Mouse (Mus musculus) layer of hippocampus, adult 11-12 months (tissue): Measurements from ENCODE around the gene Higd1c.
A peak's percentile ranks its signal among the peaks of the same experiment; 100 is the strongest.
"Not testable (repeated sequence)": the region's sequence is repeated elsewhere in the genome, so short reads cannot be mapped to it uniquely, and the experiment has no call there.

ENCODE experiments used
- DNase-seq: peaks from one replicate; pipeline ENCODE4 v3.0.0; 2022; ENCODE audit warnings: low spot score

Higd1c gene

GRCm38 (mm10) chr15:100364242-100364641 is at the start of gene Higd1c:
TSS of gene Higd1c (plus strand) at chr15:100364542.
- no peak for DNase-seq

DNA sequence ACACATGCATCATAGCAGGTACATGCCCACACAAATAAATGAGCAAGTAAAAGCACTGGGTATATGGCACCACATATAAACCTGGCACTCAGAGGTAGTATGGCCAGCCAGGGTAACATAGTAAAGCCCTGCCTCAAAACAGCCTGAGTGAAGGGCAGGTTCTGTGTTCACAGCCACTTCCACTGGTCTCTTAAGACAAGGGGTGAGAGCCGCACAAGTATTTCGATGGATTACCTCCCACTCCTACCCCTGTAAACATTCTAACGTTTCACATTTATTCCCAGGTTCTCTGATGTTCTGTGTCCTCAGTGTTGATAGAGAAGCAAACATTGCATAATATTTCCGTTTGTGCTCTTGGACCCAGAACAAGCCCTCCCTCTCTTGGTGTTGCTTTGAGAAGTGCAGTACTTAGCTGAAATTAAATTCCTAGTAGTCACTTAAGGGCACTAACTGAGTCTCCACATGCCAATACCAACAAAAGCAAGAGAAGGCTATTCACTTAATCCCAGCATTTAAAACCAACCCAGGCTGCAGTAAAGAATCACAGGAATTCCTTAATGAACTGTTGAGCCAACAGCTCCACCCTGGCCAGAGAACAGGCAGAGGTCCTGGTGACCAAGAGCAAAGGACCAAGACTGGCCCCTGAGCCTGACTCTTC is 46.2 kb upstream of the Higd1c start:
- DNase-seq: not testable (repeated sequence)

GRCm38 (mm10) chr15:100319884-100320283 is 44.5 kb upstream of the Higd1c start:
- no peak for DNase-seq

DNA sequence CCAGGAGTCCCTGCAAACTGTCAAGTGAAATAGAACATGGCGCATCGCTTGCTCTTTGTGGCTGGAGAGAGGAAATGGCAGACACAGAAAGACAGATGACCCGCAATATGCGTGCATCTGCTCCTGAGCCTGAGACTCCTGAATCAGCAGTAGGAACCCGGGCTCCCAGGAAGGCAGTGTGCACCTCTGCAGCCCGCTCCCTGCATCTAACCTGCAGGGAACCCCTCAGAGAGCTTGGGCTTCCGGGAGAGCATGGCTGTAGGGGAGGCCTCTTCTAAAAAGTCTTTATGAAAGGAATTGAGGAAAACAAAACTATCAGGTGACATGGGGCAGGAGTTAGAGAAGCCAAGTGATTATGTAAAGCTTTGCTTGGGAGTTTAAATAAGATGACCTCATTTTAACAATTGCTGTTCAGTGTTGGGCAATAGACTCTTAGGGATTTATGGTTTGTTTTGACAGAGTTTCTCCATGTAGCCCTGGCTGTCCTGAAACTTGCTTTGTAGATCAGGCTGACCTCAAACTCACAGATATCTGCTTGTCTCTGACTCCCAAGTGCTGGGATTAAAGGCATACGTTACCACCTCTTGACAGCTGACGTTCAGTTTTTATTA is 43.9 kb upstream of the Higd1c start:
- no peak for DNase-seq

DNA sequence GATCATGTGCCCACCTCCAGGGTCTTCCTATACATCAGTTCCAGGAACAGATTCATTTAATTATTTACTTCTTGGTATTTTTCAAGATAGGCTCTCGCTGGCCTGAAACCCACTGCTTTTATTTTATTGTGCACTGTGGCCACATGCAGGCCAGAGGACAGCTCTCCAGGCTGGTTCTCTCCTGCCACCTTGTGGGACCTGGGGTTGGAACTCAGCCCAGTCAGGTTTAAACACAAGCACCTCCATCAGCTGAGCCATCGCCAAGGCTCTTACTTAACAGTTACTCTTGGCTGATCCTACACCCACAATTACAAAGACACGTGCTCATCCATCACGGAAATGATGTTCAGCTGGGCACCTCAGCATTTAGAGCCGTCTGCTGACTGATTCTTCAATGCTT is 43.2 kb upstream of the Higd1c start:
- no peak for DNase-seq

- no peak for DNase-seq
These were observed 40.2 kb upstream of the Higd1c start for GRCm38 (mm10) chr15:100324021-100324591.

DNA sequence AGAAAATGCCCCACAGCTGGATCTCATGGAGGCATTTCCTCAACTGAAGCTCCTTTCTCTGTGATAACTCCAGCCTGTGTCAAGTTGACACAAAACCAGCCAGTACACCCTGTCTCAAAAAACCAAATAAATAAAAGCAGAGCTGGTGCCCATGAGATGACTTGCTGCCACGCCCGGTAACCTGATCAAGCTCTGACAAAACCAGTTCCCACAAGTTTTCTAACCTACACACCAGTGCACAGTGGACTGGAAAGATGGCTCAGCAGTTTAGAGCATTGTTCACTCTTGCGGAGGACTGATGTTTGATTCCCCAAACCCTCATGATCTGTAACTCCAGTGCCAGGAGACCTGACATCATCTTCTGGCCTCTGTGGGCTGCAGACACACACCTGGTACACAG is 39.1 kb upstream of the Higd1c start:
- DNase-seq: no peak

DNA sequence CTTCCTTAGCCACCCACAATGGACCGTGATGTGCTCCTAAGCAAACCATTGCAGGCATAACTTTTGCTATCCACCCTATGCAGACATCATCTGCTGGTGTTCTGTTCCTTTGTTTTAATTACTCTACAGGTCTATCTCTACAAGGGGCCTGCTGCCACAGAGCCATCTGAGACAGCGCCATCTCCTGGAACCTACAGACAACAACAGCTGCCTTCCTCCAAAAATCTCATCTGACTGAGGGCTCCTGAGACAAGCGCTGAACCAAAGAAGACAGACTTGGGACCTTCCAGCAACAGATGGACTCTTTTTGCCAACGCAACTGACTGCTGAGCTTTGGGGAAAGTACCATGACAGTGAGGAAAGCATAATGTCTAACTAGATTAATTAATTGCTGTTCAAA is 36.3 kb upstream of the Higd1c start:
- not testable (repeated sequence) for DNase-seq

- not testable (repeated sequence) for DNase-seq
These were observed 35.0 kb upstream of the Higd1c start for GRCm38 (mm10) chr15:100329336-100329735.

DNA sequence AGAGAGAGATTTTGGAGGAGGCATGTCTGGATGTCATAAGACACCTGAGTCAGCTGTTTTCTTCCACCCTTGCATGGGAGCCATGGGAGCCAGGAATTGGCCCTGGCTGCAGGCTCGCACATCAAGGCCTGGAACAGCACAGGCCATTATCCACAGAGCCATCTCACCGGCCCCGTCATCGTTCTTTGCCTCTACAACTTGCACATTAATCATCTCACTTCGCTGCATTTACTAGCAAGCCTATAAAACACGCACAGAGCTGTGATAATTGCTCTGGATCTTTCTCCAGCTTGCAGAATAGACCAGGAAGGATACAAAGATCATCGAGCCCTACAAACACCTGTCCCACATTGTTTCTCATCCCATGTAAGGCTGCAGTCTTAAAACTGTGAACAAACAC is 33.6 kb upstream of the Higd1c start:
- no peak for DNase-seq

DNA sequence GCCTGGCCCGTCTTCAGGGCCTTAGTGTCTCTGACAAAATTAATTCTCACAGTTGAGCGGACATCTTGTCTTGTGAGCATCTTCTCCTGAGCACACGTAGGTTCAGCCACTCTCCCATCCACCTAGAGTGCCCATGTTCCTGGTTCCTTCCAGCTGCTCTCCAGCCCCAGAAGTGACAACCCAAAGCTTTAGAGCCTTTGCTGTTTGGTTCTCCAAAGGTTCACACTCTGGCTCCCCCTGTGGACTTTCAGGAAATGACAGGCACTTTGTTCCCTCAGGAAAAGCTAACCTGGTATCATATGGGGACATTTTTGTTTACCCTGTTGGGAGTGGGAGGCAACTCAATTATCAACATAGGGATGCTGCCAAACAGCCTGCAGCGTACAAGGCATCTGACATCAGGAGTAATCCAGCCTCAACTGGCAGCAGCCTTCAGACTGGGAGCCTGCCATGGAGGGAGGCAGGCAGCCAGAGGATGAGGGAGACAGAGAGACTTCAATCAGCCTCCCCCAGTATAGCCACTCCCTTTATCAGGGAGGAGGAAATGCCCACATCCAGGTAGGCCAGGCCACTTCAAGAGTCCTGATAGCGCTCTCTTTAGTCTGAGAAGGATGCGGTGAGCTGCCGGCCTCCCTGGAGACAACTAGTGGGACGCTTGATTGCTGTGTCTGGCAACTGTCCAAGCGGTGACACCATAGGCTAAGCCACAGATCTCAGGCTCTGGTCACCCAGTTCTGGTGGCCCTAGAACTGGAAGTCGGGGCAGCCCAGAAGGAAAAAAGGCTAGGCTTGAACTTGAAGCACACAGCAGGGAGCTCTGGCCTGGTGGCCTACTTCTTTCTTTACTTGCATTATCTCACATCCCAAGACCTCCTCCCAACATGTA is 32.0 kb upstream of the Higd1c start:
- peak; percentile 19 for DNase-seq

DNA sequence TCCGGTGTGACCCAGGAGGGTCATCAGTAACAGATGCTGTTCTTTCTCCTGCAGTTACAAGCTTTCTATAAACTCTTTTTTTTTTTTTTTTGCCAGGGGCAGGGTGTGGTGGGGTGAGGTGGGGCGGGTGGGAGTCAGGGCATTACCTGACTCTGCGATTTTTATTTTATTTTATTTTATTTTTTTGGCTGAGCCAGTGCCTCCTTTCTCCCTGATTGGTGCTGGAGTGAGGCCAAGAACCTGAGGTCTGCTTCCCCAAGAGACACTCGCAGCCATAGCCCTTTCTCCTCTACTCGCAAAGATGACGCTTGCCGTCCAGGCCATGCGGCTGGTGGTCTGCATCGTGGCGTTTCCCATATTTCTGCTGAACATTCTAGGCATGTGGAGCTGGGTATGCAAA is 29.7 kb upstream of the Higd1c start, which contains the start of gene Mettl7a3:
Gene Mettl7a3 (plus strand): TSS at position 301 of the 400 bp plus-strand sequence.
- no peak for DNase-seq

- not testable (repeated sequence) for DNase-seq
These were observed 27.0 kb upstream of the Higd1c start for GRCm38 (mm10) chr15:100337328-100337727.

GRCm38 (mm10) chr15:100337847-100338246 is 26.5 kb upstream of the Higd1c start:
- DNase-seq: peak; percentile 64

DNA sequence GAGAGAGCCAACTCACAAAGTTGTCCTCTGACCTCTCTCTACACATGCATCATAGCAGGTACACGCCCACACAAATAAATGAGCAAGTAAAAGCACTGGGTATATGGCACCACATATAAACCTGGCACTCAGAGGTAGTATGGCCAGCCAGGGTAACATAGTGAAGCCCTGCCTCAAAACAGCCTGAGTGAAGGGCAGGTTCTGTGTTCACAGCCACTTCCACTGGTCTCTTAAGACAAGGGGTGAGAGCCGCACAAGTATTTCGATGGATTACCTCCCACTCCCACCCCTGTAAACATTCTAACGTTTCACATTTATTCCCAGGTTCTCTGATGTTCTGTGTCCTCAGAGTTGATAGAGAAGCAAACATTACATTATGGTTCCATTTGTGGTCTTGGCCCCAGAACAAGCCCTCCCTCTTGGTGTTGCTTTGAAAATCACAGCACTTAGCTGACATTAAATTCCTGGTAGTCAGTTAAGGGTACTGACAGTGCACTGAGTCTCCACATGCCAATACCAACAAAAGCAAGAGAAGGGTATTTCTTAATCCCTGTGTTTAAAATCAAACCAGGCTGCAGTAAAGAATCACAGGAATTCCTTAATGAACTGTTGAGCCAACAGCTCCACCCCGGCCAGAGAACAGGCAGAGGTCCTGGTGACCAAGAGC is 22.9 kb upstream of the Higd1c start:
- DNase-seq: not testable (repeated sequence)

GRCm38 (mm10) chr15:100345484-100345883 is 18.9 kb upstream of the Higd1c start:
- no peak for DNase-seq

GRCm38 (mm10) chr15:100346761-100347160 is 17.6 kb upstream of the Higd1c start:
- no peak for DNase-seq

DNA sequence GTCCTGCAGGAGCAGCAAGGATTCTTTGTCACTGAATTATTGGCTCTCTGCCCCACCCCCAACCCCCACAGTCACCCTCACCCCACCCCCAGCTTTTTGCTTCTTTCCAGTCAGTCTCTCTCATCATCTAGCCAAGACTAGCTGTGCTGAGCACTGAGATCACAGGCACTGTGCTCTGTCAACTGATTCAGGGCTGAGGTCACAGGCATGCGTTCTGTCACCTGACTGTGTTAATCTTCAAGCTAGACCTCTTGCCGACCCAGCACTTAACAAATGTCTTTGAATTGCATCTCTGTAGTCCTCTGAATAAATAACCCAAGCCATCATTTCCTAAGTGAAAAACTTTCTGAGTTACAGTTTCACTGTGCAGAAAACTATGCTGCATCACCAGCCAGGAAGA is 14.8 kb upstream of the Higd1c start:
- no peak for DNase-seq

DNA sequence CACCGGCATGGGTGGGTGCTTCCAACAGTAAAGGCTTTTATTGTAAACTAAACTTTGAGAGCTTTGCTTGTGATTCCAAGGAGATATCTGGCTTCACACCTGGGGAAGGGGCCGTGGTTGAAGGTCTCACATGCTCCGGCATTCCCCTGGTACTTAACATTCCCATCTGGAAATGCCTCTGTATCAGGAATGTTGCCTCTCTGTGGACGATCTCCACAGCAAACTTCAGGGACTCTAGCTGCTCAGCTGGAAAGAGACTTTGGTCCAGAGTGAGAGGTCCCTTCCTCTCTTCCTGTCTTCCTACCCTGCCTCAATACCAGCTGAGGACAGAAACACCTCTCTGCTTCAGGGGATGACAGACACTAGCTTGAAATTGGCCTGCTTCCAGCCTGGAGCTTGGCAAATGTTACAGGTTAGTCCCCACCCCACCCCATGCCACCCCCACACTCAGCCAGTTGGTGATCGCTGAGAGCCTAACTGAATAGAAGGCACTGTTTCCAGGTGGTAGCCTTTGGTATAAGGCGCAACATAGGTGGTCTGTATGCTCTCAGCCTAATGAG is 12.8 kb upstream of the Higd1c start:
- DNase-seq: no peak

DNA sequence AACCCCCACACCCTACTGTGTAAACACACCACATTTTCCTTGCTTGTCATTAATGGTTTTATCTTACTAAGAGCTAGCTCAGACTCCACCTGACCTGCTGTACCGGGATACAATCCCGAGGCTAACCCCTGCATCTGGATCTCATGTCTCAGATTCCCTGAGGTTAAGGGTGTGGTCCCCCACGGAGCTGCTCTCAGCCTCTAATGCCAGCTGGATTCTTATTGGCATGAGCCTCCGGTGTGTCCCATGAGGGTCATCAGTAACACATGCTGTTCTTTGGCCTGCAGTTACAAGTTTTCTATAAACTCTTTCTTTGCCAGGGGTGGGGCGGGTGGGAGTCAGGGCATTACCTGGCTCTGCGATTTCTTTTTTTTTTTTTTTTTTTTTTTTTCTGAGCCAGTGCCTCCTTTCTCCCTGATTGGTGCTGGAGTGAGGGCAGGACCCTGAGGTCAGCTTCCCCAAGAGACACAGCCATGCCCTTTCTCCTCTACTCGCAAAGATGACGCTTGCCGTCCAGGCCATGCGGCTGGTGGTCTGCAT is 11.6 kb upstream of the Higd1c start, which contains the start of the genes Methig1 and Mettl7a2:
Gene Methig1 (plus strand): TSS at position 439 of the 540 bp plus-strand sequence.
Gene Mettl7a2 (plus strand): TSS at position 490 of the 540 bp plus-strand sequence.
- no peak for DNase-seq

GRCm38 (mm10) chr15:100353399-100353798 is 10.9 kb upstream of the Higd1c start:
- DNase-seq: not testable (repeated sequence)
